Mouse (Mus musculus): Measurements from ENCODE around the gene Tas2r113. TPM values are rescaled to one million over a fixed set of nuclear protein-coding genes. Genes with fewer than 3 reads are reported as not detected.
"Not testable (repeated sequence)": the region's sequence is repeated elsewhere in the genome, so short reads cannot be mapped to it uniquely, and the experiment has no call there.

Tas2r113 gene
- not detected in 2 replicates for polyA plus RNA-seq (2015; fragmentation: Nextera tagmentation; extraction: Ambion mirVana)

DNA sequence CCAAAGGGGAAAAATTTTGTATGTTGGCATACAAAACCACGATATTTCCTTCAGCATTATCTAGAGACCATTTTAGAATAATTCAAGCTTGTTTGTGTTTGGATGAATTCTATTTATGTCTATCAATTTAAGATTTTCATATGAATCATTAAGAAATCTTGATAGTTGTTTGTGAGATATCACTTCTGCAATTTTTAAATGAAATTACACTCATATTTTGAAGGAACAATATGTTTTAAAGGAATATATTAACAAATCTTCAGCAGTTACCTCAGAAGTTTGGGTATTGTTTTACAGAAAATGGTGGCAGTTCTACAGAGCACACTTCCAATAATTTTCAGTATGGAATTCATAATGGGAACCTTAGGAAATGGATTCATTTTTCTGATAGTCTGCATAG, at the start of gene Tas2r113:
Tas2r113 (plus strand) TSS at position 301 of the 400 bp plus-strand sequence.
- no peak within 1 kb of the TSS for H3K4me2 ChIP-seq
- no peak within 1 kb of the TSS for H3K27ac ChIP-seq
- H3K4me3 ChIP-seq (replicated peaks), result no peak within 1 kb of the TSS
- H3K36me3 ChIP-seq, result no peaks in the 10 kb centered on the region
- H3K4me1 ChIP-seq (replicated peaks), result no peaks in the 10 kb centered on the region
- no peak within 1 kb of the TSS for H3K9ac ChIP-seq
- WGBS (ENCODE audit: insufficient replicate concordance), result 56% methylated on average over 1 of the region's 1 CpGs
- DNase-seq, result no peak
- no peaks in the 10 kb centered on the region for H3K9me3 ChIP-seq (replicated peaks)
- no peak for ATAC-seq (ENCODE audit: low read depth)
- H3K27me3 ChIP-seq, result no peaks in the 10 kb centered on the region

DNA sequence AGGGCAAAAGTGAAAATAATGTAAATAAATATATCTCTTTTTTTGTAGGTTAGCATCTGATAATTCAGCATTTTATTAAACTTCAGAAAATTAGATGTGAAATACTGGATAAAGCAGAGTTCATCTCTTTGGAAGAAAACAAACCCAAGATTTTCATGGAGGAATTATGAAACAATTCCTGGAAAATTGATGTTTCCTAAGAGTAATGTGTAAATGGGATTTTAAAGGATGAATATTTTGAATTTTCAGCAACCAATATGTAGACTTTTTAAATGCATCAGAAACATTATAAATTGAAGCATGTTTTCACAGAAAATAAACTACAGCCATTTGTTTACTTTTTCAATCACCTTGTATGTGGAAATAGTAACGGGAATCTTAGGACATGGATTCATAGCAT, 46.0 kb upstream of the Tas2r113 start, which contains the start of gene Tas2r123:
Tas2r123 (plus strand) TSS at position 301 of the 400 bp plus-strand sequence.
- DNase-seq, result no peak
- Histone ChIP-seq H3K36me3 (no peaks in the 10 kb centered on the region), H3K4me3 (replicated peaks) (no peak within 1 kb of the TSS), H3K27me3 (no peaks in the 10 kb centered on the region), H3K27ac (no peak within 1 kb of the TSS), H3K4me1 (replicated peaks) (no peaks in the 10 kb centered on the region), H3K9ac (no peak within 1 kb of the TSS), H3K4me2 (no peak within 1 kb of the TSS), H3K9me3 (replicated peaks) (no peaks in the 10 kb centered on the region)
- ATAC-seq (ENCODE audit: low read depth), result no peak
- WGBS (ENCODE audit: insufficient replicate concordance), result 48% methylated on average over 1 of the region's 1 CpGs

DNA sequence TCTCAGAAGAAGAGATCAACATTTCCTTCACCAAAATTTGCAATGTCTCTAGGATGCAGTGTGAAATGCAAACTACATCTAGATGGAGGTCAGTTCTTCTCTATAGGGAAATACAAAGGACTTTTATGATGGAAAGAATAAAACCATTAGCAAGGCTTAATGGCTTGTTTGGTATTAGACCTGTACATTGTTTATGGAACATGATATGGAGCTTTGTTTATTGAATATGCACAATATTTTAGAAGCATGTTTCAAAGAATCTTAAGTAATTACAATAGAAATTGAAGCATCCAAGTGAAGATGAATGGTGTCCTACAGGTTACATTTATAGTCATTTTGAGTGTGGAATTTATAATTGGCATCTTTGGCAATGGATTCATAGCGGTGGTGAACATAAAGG, 37.7 kb upstream of the Tas2r113 start, which contains the start of gene Tas2r116:
Tas2r116 (plus strand) TSS at position 301 of the 400 bp plus-strand sequence.
- no peaks in the 10 kb centered on the region for H3K9me3 ChIP-seq (replicated peaks)
- no peak within 1 kb of the TSS for H3K4me2 ChIP-seq
- no peak within 1 kb of the TSS for H3K9ac ChIP-seq
- 42% methylated on average over 1 of the region's 1 CpGs for WGBS (ENCODE audit: insufficient replicate concordance)
- H3K4me3 ChIP-seq (replicated peaks), result no peak within 1 kb of the TSS
- DNase-seq (no peak), ATAC-seq (ENCODE audit: low read depth) (no peak)
- H3K27ac ChIP-seq, result no peak within 1 kb of the TSS
- H3K27me3 ChIP-seq, result no peaks in the 10 kb centered on the region
- H3K4me1 ChIP-seq (replicated peaks), result no peaks in the 10 kb centered on the region
- no peaks in the 10 kb centered on the region for H3K36me3 ChIP-seq

GRCm38 (mm10) chr6:132867708-132868107, 25.1 kb upstream of the Tas2r113 start, which contains the start of gene Tas2r110:
TSS of gene Tas2r110 (plus strand) at chr6:132868008.
- no peak for DNase-seq
- Histone ChIP-seq H3K9me3 (replicated peaks) (no peaks in the 10 kb centered on the region), H3K4me2 (no peak within 1 kb of the TSS), H3K9ac (no peak within 1 kb of the TSS), H3K27me3 (no peaks in the 10 kb centered on the region), H3K36me3 (no peaks in the 10 kb centered on the region), H3K4me1 (replicated peaks) (no peaks in the 10 kb centered on the region), H3K27ac (no peak within 1 kb of the TSS), H3K4me3 (replicated peaks) (no peak within 1 kb of the TSS)
- no peak for ATAC-seq (ENCODE audit: low read depth)

- H3K9ac ChIP-seq, result no peak within 1 kb of the TSS
- no peak for ATAC-seq (ENCODE audit: low read depth)
- no peaks in the 10 kb centered on the region for H3K4me1 ChIP-seq (replicated peaks)
- H3K4me3 ChIP-seq (replicated peaks), result no peak within 1 kb of the TSS
- H3K9me3 ChIP-seq (replicated peaks), result no peaks in the 10 kb centered on the region
- WGBS (ENCODE audit: insufficient replicate concordance), result 65% methylated on average over 3 of the region's 3 CpGs
- no peaks in the 10 kb centered on the region for H3K27me3 ChIP-seq
- H3K36me3 ChIP-seq, result no peaks in the 10 kb centered on the region
- no peak within 1 kb of the TSS for H3K27ac ChIP-seq
- no peak within 1 kb of the TSS for H3K4me2 ChIP-seq
- DNase-seq, result no peak
Observed at GRCm38 (mm10) chr6:132909351-132909750, 16.5 kb downstream of the Tas2r113 start, which contains the start of gene Tas2r125. TSS of gene Tas2r125 (plus strand) at chr6:132909651.

DNA sequence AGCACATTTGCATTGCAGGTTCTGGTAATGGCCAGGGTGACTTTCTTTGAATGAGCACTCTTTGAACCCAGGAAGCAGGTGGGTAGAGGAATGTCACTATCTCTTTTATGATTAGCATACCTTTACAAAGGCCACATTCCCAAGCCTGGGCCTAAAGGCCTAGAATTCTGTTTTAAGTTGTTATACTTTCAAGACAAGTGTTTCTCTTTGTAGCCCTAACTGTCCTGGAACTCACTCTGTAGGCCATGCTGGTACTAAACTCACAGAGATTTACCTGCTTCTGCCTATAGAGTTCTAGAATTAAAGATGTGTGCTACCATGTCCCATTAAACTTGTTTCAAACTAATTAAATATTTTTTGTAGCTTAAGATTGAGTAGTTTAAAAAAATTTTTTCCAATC, 48.6 kb downstream of the Tas2r113 start:
- H3K4me3 ChIP-seq (replicated peaks); ATAC-seq (ENCODE audit: low read depth); H3K4me1 ChIP-seq (replicated peaks); H3K9me3 ChIP-seq (replicated peaks); H3K27me3 ChIP-seq; H3K9ac ChIP-seq; H3K4me2 ChIP-seq; H3K36me3 ChIP-seq; H3K27ac ChIP-seq; DNase-seq: not testable (repeated sequence)

Other genes starting within 250 kb of the Tas2r113 start
- not detected in 2 replicates for gene A630073D07Rik, start 241.5 kb upstream of the Tas2r113 start, polyA plus RNA-seq (2015; fragmentation: Nextera tagmentation; extraction: Ambion mirVana)
- not detected in 2 replicates for gene Tas2r120, start 236.1 kb upstream of the Tas2r113 start, polyA plus RNA-seq (2015; fragmentation: Nextera tagmentation; extraction: Ambion mirVana)
- not detected in 2 replicates for gene Tas2r121, start 192.0 kb upstream of the Tas2r113 start, polyA plus RNA-seq (2015; fragmentation: Nextera tagmentation; extraction: Ambion mirVana)
- gene Tas2r122, start 181.1 kb upstream of the Tas2r113 start, polyA plus RNA-seq (2015; fragmentation: Nextera tagmentation; extraction: Ambion mirVana), result not detected in 2 replicates
- gene Tas2r115, start 155.0 kb upstream of the Tas2r113 start, polyA plus RNA-seq (2015; fragmentation: Nextera tagmentation; extraction: Ambion mirVana), result not detected in 2 replicates
- not detected in 2 replicates for gene Tas2r124, start 138.3 kb upstream of the Tas2r113 start, polyA plus RNA-seq (2015; fragmentation: Nextera tagmentation; extraction: Ambion mirVana)
- gene Tas2r102, start 130.9 kb upstream of the Tas2r113 start, polyA plus RNA-seq (2015; fragmentation: Nextera tagmentation; extraction: Ambion mirVana), result not detected in 2 replicates
- not detected in 2 replicates for gene Tas2r136, start 114.8 kb upstream of the Tas2r113 start, polyA plus RNA-seq (2015; fragmentation: Nextera tagmentation; extraction: Ambion mirVana)
- not detected in 2 replicates for gene Tas2r117, start 90.2 kb upstream of the Tas2r113 start, polyA plus RNA-seq (2015; fragmentation: Nextera tagmentation; extraction: Ambion mirVana)
- not detected in 2 replicates for gene Tas2r123, start 45.9 kb upstream of the Tas2r113 start, polyA plus RNA-seq (2015; fragmentation: Nextera tagmentation; extraction: Ambion mirVana)
- gene Tas2r116, start 37.6 kb upstream of the Tas2r113 start, polyA plus RNA-seq (2015; fragmentation: Nextera tagmentation; extraction: Ambion mirVana), result not detected in 2 replicates
- gene Tas2r110, start 25.0 kb upstream of the Tas2r113 start, polyA plus RNA-seq (2015; fragmentation: Nextera tagmentation; extraction: Ambion mirVana), result not detected in 2 replicates
- not detected in 2 replicates for gene Tas2r125, start 16.6 kb downstream of the Tas2r113 start, polyA plus RNA-seq (2015; fragmentation: Nextera tagmentation; extraction: Ambion mirVana)
- not detected in 2 replicates for gene Tas2r129, start 58.1 kb downstream of the Tas2r113 start, polyA plus RNA-seq (2015; fragmentation: Nextera tagmentation; extraction: Ambion mirVana)
- not detected in 2 replicates for gene Tas2r131, start 64.9 kb downstream of the Tas2r113 start, polyA plus RNA-seq (2015; fragmentation: Nextera tagmentation; extraction: Ambion mirVana)
- not detected in 2 replicates for gene Tas2r109, start 88.0 kb downstream of the Tas2r113 start, polyA plus RNA-seq (2015; fragmentation: Nextera tagmentation; extraction: Ambion mirVana)
- gene Tas2r103, start 144.1 kb downstream of the Tas2r113 start, polyA plus RNA-seq (2015; fragmentation: Nextera tagmentation; extraction: Ambion mirVana), result not detected in 2 replicates
- not detected in 2 replicates for gene Tas2r140, start 162.8 kb downstream of the Tas2r113 start, polyA plus RNA-seq (2015; fragmentation: Nextera tagmentation; extraction: Ambion mirVana)
- 30.1 and 39.9 TPM in 2 replicates for gene Smim10l1, start 211.9 kb downstream of the Tas2r113 start, polyA plus RNA-seq (2015; fragmentation: Nextera tagmentation; extraction: Ambion mirVana)